Mouse (Mus musculus) mesoderm, embryonic 11.5 days (tissue): ENCODE measurements around the gene Zp3.

Experiments used
- DNase-seq: peaks from one replicate; pipeline ENCODE4 v3.0.0-alpha.2; 2012; ENCODE audit warnings: low read depth, low spot score

The Zp3 gene

DNA sequence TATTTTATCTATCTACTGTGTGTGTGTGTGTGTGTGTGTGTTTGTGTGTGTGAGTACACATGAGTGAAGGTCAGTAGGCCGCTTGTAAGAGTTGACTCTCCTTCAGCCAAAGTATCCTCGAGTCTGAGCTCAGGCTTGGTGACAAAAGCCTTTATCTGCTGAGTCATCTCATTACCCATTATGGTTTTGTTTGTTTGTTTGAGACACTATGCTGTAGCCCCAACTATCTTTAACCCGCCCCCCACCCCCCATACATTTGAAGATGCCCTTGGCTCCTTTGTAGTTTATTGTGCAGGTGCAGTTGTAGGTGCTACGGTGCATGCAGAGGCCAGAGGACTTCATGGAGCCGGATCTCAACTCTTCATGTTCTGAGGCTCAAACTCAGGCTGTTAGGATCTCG, 21.3 kb downstream of the Zp3 start:
- no peak for DNase-seq

DNA sequence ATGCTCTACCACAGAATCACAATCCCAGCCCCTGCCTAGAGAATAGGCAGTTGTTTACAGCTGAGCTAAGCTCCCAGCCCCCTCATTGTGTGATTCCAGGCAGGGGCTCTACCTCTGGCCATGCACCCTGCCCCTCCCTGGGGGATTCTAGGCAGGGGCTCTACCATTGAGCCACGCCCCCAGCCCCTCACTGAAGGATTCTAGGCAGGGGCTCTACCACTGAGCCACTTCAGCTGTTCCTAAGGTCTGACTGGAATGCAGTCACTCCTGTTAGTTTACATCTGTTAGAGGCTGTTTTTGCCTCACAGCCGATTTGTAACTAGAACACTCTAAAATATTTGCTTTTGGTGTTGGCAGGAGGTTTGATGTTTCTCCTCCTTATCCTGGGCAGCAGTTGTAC, 22.4 kb downstream of the Zp3 start:
- DNase-seq, result no peak

GRCm38 (mm10) chr5:136002751-136003151, 22.9 kb downstream of the Zp3 start:
- DNase-seq, result peak; percentile 21

GRCm38 (mm10) chr5:136004537-136004936, 24.6 kb downstream of the Zp3 start:
- no peak for DNase-seq

DNA sequence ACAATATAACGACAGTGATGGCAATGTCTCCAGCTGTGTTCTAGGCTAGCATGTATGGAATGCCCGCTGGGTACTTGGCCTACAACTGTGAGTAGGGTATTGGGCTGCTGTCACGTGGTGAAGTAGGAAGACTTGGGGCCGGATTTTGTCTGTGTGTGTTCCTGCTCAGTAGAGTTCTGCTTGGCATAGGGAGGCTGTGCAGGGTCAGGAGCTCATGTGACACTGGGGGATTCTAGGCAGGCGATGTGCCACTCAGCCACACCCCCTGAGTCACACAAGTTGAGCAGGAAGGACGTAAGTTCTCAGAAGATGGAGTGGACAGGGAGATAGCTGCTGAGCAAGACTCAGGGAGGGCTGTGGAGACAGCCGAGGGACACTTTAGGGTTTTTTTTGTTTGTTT, 27.8 kb downstream of the Zp3 start:
- no peak for DNase-seq

DNA sequence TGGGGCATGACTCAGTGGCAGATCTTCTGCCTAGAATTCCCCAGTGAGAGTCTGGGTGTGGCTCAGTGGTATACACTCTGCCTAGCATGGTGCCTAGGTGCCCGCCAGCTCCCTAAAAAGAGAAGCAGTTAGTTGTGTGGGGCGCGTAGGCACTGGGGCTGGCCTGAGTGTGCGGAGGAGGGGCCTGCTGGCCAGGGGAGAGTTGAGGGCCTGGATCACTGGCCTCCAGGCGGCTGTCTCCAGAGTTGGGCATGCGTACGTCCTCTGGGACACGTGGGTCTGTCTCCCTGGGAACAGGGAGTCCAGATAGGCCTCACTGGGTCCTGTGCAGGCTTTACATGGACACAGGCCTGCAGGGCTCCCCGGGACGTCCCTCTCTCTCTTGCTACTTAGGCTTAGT, 35.0 kb downstream of the Zp3 start:
- DNase-seq, result no peak

- no peak for DNase-seq
Observed at GRCm38 (mm10) chr5:136015586-136015985, 35.7 kb downstream of the Zp3 start.

GRCm38 (mm10) chr5:136016014-136016876, 36.3 kb downstream of the Zp3 start:
- no peak for DNase-seq

GRCm38 (mm10) chr5:136017262-136017661, 37.4 kb downstream of the Zp3 start:
- DNase-seq, result no peak

- DNase-seq, result no peak
Observed at GRCm38 (mm10) chr5:136018726-136019125, 38.8 kb downstream of the Zp3 start.

GRCm38 (mm10) chr5:136019907-136020306, 40.0 kb downstream of the Zp3 start:
- no peak for DNase-seq

GRCm38 (mm10) chr5:136025712-136026111, 45.8 kb downstream of the Zp3 start:
- no peak for DNase-seq

DNA sequence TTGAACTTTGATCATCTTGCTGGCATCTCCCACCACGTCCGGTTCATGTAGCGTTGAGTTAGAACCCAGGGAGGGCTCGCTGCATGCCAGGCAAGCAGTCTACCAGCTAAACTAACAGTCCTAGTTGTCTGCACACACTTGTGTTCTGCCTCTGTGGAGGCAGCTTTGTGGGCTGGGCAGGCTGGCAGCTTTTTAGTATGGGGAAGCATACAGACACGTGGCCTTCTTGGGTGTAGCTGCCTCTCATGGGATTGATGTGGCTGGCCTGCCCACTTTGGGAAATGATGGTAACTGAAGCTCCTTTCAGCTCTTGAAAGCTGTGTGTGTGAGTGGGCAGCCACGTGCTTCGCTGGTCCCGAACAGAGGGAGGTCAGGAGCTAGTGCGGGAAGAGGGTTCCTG, 47.0 kb downstream of the Zp3 start:
- no peak for DNase-seq

DNA sequence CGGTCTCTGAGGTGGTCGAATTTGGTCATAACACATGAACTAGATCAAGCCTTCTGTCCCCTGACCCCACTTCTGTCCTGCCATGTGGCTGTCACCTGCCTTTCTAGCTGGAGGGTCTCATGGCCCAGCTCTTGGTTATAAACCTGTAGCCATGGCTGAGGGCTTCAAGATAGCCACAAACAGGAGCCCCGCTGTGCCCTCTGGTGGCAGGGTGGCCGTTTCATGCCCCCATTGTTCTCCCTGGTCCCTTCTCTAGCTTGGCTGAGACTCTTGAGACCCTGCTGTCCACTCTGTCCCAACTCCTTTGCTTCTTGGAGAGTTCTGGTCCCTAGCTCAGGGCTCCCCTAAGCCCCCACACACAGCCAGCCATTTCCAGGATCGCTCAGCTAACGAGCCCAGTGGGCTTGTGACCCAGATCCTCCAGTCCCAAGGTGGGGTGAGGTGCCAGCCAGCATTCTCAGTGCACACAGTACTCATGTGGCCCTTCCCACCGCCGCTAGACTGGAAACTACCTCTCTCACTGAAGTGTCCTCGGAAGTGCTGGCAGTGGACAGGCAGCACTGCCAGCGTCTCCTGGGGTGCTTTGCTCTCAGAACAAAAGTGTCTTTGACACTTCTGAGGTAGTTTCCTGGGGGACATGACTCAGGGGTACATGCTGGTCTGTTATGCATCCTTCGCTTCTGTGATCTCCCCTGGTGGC, 47.9 kb downstream of the Zp3 start:
- DNase-seq, result no peak

- DNase-seq, result no peak
Observed at GRCm38 (mm10) chr5:136034868-136035267, 55.0 kb downstream of the Zp3 start.

- no peak for DNase-seq
Observed at GRCm38 (mm10) chr5:136035285-136035684, 55.4 kb downstream of the Zp3 start.

DNA sequence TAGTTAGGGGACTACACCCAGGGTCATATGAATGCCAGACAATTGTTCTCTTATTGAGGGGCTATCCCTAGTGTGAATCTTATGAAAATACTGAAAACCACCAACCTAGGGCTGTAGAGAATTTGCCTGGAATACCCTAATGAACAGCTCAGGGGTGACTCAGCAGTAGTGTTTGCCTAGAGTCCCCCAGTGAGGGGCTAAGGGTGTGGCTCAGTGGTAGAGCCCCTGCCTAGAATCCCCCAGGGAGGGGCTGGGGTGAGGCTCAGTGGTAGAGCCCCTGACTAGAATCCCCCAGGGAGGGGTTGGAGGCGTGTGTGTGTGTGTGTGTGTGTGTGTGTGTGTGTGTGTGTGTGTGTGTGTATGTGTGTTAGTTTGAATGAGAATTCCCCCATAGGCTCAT, 56.8 kb downstream of the Zp3 start:
- no peak for DNase-seq
